Mouse (Mus musculus) E14TG2a.4 (cell line): ENCODE measurements at regions not wholly inside any gene's neighbourhood (a gene's known extent, or its start where the extent isn't known, plus 50 kb on each side); places are given as distances from the start of the nearest gene placed in this dataset.

Experiments
- H3K27me3 ChIP-seq: 2 replicates; pipeline ENCODE4 v1.6.1; 2014; ENCODE audit warnings: low read length, control low read depth; ENCODE audit not compliant: insufficient read depth
- H3K36me3 ChIP-seq: 2 replicates; pipeline ENCODE4 v1.6.1; 2014; ENCODE audit warnings: low read length, control low read depth; ENCODE audit not compliant: insufficient read depth
- H3K4me1 ChIP-seq: replicated peaks from 2 replicates; pipeline ENCODE4 v1.6.1; 2014; ENCODE audit warnings: low read depth, low read length, control low read depth
- H3K4me3 ChIP-seq: replicated peaks from 2 replicates; pipeline ENCODE4 v1.5.1; 2014; ENCODE audit warnings: mild to moderate bottlenecking, low read length
- H3K9me3 ChIP-seq: 2 replicates; pipeline ENCODE4 v1.6.1; 2014; ENCODE audit warnings: low read length, control low read depth
- CTCF ChIP-seq: conservative IDR thresholded peaks from 2 replicates; pipeline ENCODE4 v1.5.1; 2014; ENCODE audit warnings: low read length
- NANOG ChIP-seq: IDR thresholded peaks from 2 replicates; pipeline ENCODE4 v1.6.1; 2014; ENCODE audit warnings: borderline replicate concordance, low read length, mixed read lengths
- POU5F1 ChIP-seq: IDR thresholded peaks from 2 replicates; pipeline ENCODE4 v1.6.1; 2014; ENCODE audit warnings: low read length, borderline replicate concordance

DNA sequence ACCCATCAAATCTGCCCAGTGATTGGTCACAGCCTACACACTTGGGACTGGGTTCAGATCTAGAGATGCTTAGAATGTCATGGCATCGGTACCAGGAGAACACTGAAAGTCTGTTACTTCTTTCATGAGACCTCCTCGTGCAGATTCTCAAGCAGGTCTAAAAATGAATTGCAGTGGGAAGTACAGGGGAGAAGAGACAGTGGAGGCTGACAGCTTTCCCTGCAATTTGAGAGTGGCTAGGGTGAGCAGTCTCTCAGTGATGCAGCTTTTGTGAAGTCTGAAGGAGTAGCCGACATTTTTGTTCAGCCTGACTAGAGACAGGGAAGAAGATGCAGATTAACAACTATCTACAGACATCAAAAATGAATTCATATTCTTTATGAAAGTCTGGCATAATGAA lies 112.5 kb downstream of the Fam198b start:
- no peaks in the 10 kb centered on the region for H3K9me3 ChIP-seq
- TF ChIP-seq POU5F1 (no peak), NANOG (no peak), CTCF (no peak)
- H3K4me3 ChIP-seq: no peak overlapping the region
- no peaks in the 10 kb centered on the region for H3K27me3 ChIP-seq
- H3K4me1 ChIP-seq: peaks cover 5% of the 10 kb centered on the region; the same call in 1 of the 2 replicates
- H3K36me3 ChIP-seq: no peaks in the 10 kb centered on the region

DNA sequence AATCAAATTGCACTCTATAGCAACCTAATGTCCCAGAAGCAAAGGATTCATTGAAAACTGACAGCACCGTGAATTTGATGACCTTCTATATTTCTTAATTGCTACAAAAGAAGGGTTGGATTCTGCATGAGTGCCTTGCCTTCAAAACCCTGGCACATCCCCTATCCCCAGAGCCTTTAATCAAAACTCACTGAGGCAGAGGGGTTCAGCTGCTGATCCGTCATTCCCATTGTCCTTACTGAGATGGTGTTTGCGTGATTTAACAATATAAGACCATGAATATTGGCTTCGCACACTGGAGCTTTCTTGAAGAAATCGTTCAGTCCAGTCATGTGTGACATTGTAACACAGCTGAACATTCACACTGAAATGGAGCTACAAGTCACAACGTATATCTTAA lies 118.0 kb downstream of the Fam198b start:
- Histone ChIP-seq H3K27me3 (no peaks in the 10 kb centered on the region), H3K4me1 (no peaks in the 10 kb centered on the region), H3K4me3 (no peak overlapping the region), H3K36me3 (no peaks in the 10 kb centered on the region), H3K9me3 (no peaks in the 10 kb centered on the region)
- no peak for TF ChIP-seq POU5F1
- no peak for TF ChIP-seq CTCF
- no peak for TF ChIP-seq NANOG

DNA sequence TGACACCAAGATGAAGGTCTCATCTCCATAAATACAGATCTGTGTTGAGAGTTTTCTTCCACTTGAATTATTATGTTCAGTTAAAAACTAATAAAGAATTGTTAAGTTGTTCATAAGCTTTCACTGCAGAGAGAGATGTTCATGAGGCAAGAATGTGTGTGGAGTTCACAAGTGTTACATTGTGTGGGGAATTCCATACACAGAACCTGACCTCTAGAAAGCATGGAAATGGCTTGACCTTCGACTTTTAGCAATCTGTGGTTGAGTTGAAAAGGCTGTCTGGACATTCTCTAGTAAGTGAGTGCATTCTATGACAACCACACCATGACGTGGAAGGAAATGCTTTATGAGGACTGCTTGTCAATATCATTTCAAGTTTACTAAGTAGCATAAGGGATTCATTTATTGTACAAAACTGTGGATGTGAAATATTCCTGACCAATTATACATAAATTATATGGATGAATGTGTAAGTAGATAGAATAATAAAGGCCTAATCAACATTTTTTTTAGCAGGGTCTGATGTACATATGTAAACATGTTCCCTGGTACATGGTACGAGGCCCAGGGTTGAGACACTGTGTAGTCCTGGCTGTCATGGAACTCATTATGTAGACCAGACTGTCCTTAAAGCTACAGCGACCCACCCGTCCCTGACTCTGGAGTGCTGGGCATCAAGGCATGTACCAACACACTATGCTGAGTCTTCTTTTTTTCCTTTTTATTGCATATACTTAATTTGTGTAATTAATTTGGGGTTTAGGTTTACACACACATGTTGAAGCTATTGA lies 119.2 kb downstream of the Fam198b start:
- no peaks in the 10 kb centered on the region for H3K4me1 ChIP-seq
- H3K27me3 ChIP-seq: no peaks in the 10 kb centered on the region
- H3K9me3 ChIP-seq: no peaks in the 10 kb centered on the region
- no peak overlapping the region for H3K4me3 ChIP-seq
- H3K36me3 ChIP-seq: no peaks in the 10 kb centered on the region
- TF ChIP-seq CTCF: no peak
- no peak for TF ChIP-seq NANOG
- no peak for TF ChIP-seq POU5F1

DNA sequence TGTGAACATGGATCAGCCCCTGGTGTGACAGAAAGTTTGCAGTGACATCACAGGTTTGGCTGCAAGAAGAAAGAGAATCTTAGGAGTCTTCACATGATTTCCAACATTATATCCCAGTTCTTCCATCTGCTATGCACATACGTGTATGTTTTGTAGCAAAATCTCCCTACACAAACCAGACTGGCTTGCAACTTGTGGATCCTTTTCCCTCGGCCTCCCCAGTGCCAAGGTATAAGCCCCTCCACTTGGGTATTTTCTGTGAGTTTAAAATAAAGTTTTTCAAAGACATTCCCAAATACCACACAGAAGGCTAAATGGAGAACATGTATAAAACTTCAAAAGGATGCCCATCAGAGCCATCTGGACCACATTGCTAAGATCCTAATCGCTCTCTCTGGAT lies 120.2 kb downstream of the Fam198b start:
- TF ChIP-seq POU5F1: no peak
- no peak for TF ChIP-seq NANOG
- no peak for TF ChIP-seq CTCF
- no peaks in the 10 kb centered on the region for H3K9me3 ChIP-seq
- H3K27me3 ChIP-seq: no peaks in the 10 kb centered on the region
- H3K36me3 ChIP-seq: no peaks in the 10 kb centered on the region
- no peaks in the 10 kb centered on the region for H3K4me1 ChIP-seq
- no peak overlapping the region for H3K4me3 ChIP-seq

DNA sequence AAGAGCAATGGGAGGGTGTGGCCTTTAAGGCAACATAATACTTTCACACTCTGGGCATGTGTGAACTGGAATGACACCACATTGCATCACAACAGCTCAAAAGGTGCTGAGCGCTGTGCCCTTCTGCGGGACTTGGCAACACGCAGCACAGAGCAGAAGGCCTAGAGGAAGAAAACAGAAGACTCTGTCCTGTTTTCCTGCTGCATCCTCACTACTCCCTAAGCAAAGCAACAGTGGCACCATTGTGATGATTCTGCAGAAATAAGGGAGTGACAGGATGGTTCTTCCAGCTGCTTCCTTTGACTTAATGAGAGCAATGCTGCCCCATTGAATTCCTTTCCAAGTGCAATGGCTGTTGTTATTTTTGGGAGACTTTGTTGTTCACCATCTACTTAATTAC lies 120.6 kb downstream of the Fam198b start:
- Histone ChIP-seq H3K36me3 (no peaks in the 10 kb centered on the region), H3K4me1 (no peaks in the 10 kb centered on the region), H3K27me3 (no peaks in the 10 kb centered on the region), H3K9me3 (no peaks in the 10 kb centered on the region), H3K4me3 (no peak overlapping the region)
- TF ChIP-seq NANOG (no peak), CTCF (no peak)

DNA sequence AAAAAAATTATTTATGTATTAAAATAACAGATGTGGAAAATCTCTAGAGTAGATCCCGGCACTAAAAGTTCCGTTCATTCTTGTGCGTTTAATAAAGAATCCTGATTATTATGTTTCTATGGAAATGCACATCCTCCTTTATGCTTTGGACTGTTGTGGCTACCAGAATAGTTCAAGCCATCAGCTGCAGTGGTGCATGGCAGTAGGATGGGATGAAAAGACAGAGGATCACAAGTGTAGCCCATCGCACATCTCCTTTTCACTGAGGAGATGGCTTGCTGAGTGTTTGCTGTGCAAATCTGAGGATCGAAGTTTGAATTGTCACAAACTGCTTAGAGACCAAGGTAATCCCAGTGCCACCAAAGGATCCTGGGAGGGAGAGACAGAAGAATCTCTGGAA lies 121.0 kb downstream of the Fam198b start:
- no peaks in the 10 kb centered on the region for H3K9me3 ChIP-seq
- H3K36me3 ChIP-seq: no peaks in the 10 kb centered on the region
- TF ChIP-seq POU5F1: no peak
- no peak for TF ChIP-seq CTCF
- TF ChIP-seq NANOG: no peak

DNA sequence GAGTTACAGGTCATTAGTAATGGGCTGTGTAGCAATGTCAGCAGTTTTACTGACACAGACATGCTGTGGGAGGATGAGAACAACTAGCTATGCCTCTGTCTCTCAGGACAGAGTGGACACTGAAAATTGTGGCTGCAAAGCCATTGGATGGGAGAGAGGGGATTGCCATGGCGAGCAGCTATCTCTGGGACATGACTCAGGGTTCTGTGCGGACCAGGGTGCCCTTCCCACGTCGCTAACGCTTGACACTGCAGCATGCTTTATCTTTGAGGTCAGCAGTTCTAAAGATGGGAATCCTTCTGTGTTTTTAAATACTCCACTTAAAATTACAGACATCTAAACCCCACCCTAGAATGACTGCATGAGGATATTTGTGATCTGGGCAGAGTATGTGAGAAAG lies 121.9 kb downstream of the Fam198b start:
- Histone ChIP-seq H3K9me3 (no peaks in the 10 kb centered on the region), H3K4me1 (no peaks in the 10 kb centered on the region), H3K4me3 (no peak overlapping the region), H3K36me3 (no peaks in the 10 kb centered on the region), H3K27me3 (no peaks in the 10 kb centered on the region)
- no peak for TF ChIP-seq POU5F1
- no peak for TF ChIP-seq CTCF
- TF ChIP-seq NANOG: no peak

More for the DNA sequence above, 121.0 kb downstream of the Fam198b start:
- Histone ChIP-seq H3K4me1 (no peaks in the 10 kb centered on the region), H3K27me3 (no peaks in the 10 kb centered on the region), H3K4me3 (no peak overlapping the region)

DNA sequence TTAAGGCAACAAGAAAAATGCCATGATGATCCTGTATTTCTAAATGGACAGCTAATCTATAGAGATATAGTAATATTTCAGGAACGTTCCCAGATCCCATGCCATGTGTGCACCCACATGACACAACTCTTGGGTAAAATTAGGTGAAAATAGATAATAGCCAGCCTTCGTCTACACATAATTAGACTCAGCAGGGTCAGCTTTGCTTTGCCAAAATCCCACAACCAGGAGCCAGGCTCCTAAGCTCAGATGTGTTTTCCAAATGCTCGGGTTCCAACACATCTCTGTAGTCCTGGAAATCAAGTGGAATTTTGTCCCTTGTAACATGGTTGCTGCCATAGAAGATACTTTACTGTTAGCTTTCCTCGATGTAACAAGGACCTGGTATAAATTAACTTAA lies 122.7 kb downstream of the Fam198b start:
- Histone ChIP-seq H3K36me3 (no peaks in the 10 kb centered on the region), H3K4me1 (no peaks in the 10 kb centered on the region), H3K27me3 (no peaks in the 10 kb centered on the region), H3K4me3 (no peak overlapping the region), H3K9me3 (no peaks in the 10 kb centered on the region)
- TF ChIP-seq POU5F1 (no peak), CTCF (no peak), NANOG (no peak)

DNA sequence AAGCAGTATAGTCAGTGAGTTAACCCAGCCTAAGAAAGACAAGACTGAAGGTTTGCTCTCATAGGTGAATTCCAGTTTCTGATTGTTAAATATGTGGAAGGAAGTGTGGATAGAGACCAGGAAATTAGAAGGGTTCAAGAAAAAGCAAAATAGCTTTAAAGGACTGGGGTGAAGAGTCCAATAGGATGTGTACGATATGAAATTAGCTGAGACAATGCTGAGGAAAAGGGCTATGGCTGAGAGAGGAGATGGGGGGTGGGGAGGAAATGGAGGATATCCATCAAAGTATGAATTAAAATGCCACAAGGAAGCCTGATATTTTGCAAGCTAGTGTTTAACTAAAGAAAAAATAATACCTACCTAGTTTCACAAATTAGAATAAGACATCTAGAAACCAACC lies 124.9 kb downstream of the Fam198b start:
- no peak for TF ChIP-seq CTCF
- no peak for TF ChIP-seq NANOG
- no peak for TF ChIP-seq POU5F1

More for the DNA sequence above, 124.9 kb downstream of the Fam198b start:
- Histone ChIP-seq H3K4me1 (no peaks in the 10 kb centered on the region), H3K36me3 (no peaks in the 10 kb centered on the region), H3K4me3 (no peak overlapping the region), H3K9me3 (no peaks in the 10 kb centered on the region), H3K27me3 (no peaks in the 10 kb centered on the region)
